Mouse (Mus musculus): ENCODE measurements at regions not wholly inside any gene's neighbourhood (a gene's known extent, or its start where the extent isn't known, plus 50 kb on each side); places are given as distances from the start of the nearest gene placed in this dataset.

- H3K36me3 ChIP-seq (ENCODE audit: insufficient read depth, low read length), result no peaks in the 10 kb centered on the region
- no peaks in the 10 kb centered on the region for H3K9me3 ChIP-seq (replicated peaks; ENCODE audit: low read length)
- DNase-seq (ENCODE audit: low spot score) (no peak), ATAC-seq (replicated peaks; ENCODE audit: low FRiP score, low read depth) (no peak)
- no peak overlapping the region for H3K4me3 ChIP-seq (replicated peaks; ENCODE audit: low read depth, low read length)
- no peak overlapping the region for H3K9ac ChIP-seq (ENCODE audit: low read depth, low read length)
- no peak for TF ChIP-seq CTCF (IDR thresholded peaks at IDR 0.05; ENCODE audit: low read depth)
- H3K27ac ChIP-seq, result no peak overlapping the region
- H3K27me3 ChIP-seq (ENCODE audit: insufficient read depth, low read length), result no peaks in the 10 kb centered on the region
- H3K4me1 ChIP-seq (replicated peaks; ENCODE audit: insufficient read depth, low read length), result no peaks in the 10 kb centered on the region
- no peak overlapping the region for H3K4me2 ChIP-seq (ENCODE audit: low read length)
- WGBS, result 78% methylated on average over 4 of the region's 4 CpGs
Observed at GRCm38 (mm10) chr9:93008511-93009302, 466.7 kb downstream of the Plod2 start.

GRCm38 (mm10) chr9:93044298-93044912, 502.4 kb downstream of the Plod2 start:
- DNase-seq (ENCODE audit: low spot score) (no peak), ATAC-seq (replicated peaks; ENCODE audit: low FRiP score, low read depth) (no peak)
- no peak overlapping the region for H3K4me2 ChIP-seq (ENCODE audit: low read length)
- no peak overlapping the region for H3K4me3 ChIP-seq (replicated peaks; ENCODE audit: low read depth, low read length)
- H3K27me3 ChIP-seq (ENCODE audit: insufficient read depth, low read length), result no peaks in the 10 kb centered on the region
- 74% methylated on average over 10 of the region's 10 CpGs for WGBS
- no peak overlapping the region for H3K27ac ChIP-seq
- TF ChIP-seq CTCF (IDR thresholded peaks at IDR 0.05; ENCODE audit: low read depth), result no peak
- no peaks in the 10 kb centered on the region for H3K36me3 ChIP-seq (ENCODE audit: insufficient read depth, low read length)
- no peak overlapping the region for H3K9ac ChIP-seq (ENCODE audit: low read depth, low read length)
- no peaks in the 10 kb centered on the region for H3K4me1 ChIP-seq (replicated peaks; ENCODE audit: insufficient read depth, low read length)
- no peaks in the 10 kb centered on the region for H3K9me3 ChIP-seq (replicated peaks; ENCODE audit: low read length)

DNA sequence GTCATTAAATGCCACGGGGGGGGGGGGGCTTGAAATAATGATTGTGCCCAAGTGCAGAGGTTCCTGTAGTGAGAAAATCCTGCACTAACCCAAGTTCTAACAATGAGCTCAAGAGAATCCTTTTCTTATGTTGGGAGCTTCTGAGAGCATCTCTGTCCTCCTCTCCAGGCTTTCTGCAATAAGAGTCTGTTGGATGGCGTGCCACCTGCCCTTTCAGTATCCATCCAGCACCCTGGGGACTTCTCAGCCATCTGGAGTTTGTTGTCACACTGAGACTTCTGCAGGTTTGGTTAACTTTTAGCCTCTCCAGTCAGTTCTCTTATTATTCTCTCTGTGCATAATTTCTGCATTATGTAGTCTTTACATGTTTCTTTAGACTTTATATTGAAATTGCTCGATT, 530.1 kb downstream of the Plod2 start:
- Histone ChIP-seq H3K36me3 (ENCODE audit: insufficient read depth, low read length) (no peaks in the 10 kb centered on the region), H3K4me3 (replicated peaks; ENCODE audit: low read depth, low read length) (no peak overlapping the region), H3K27ac (no peak overlapping the region), H3K9me3 (replicated peaks; ENCODE audit: low read length) (no peaks in the 10 kb centered on the region), H3K4me2 (ENCODE audit: low read length) (no peak overlapping the region), H3K4me1 (replicated peaks; ENCODE audit: insufficient read depth, low read length) (no peaks in the 10 kb centered on the region), H3K9ac (ENCODE audit: low read depth, low read length) (no peak overlapping the region), H3K27me3 (ENCODE audit: insufficient read depth, low read length) (no peaks in the 10 kb centered on the region)
- WGBS, result 64% methylated on average over 3 of the region's 3 CpGs
- no peak for TF ChIP-seq CTCF (IDR thresholded peaks at IDR 0.05; ENCODE audit: low read depth)
- ATAC-seq (replicated peaks; ENCODE audit: low FRiP score, low read depth) (no peak), DNase-seq (ENCODE audit: low spot score) (no peak)

GRCm38 (mm10) chr9:93083114-93083513, 541.1 kb downstream of the Plod2 start:
- Histone ChIP-seq H3K4me3 (replicated peaks; ENCODE audit: low read depth, low read length) (no peak overlapping the region), H3K4me1 (replicated peaks; ENCODE audit: insufficient read depth, low read length) (no peaks in the 10 kb centered on the region), H3K9ac (ENCODE audit: low read depth, low read length) (no peak overlapping the region), H3K4me2 (ENCODE audit: low read length) (no peak overlapping the region), H3K36me3 (ENCODE audit: insufficient read depth, low read length) (no peaks in the 10 kb centered on the region), H3K27ac (no peak overlapping the region), H3K9me3 (replicated peaks; ENCODE audit: low read length) (no peaks in the 10 kb centered on the region), H3K27me3 (ENCODE audit: insufficient read depth, low read length) (no peaks in the 10 kb centered on the region)
- ATAC-seq (replicated peaks; ENCODE audit: low FRiP score, low read depth), result no peak
- WGBS, result 60% methylated on average over 1 of the region's 1 CpGs
- peak; percentile 42 for DNase-seq (ENCODE audit: low spot score)
- peak; percentile 58 for TF ChIP-seq CTCF (IDR thresholded peaks at IDR 0.05; ENCODE audit: low read depth)

GRCm38 (mm10) chr9:93098008-93098581, 556.1 kb downstream of the Plod2 start:
- no peaks in the 10 kb centered on the region for H3K4me1 ChIP-seq (replicated peaks; ENCODE audit: insufficient read depth, low read length)
- H3K9ac ChIP-seq (ENCODE audit: low read depth, low read length), result no peak overlapping the region
- no peak overlapping the region for H3K27ac ChIP-seq
- no peak overlapping the region for H3K4me3 ChIP-seq (replicated peaks; ENCODE audit: low read depth, low read length)
- TF ChIP-seq CTCF (IDR thresholded peaks at IDR 0.05; ENCODE audit: low read depth), result no peak
- WGBS, result 73% methylated on average over 1 of the region's 1 CpGs
- no peak for ATAC-seq (replicated peaks; ENCODE audit: low FRiP score, low read depth)
- H3K9me3 ChIP-seq (replicated peaks; ENCODE audit: low read length), result no peaks in the 10 kb centered on the region
- no peak for DNase-seq (ENCODE audit: low spot score)
- H3K4me2 ChIP-seq (ENCODE audit: low read length), result no peak overlapping the region
- no peaks in the 10 kb centered on the region for H3K36me3 ChIP-seq (ENCODE audit: insufficient read depth, low read length)
- no peaks in the 10 kb centered on the region for H3K27me3 ChIP-seq (ENCODE audit: insufficient read depth, low read length)

- Histone ChIP-seq H3K9ac (ENCODE audit: low read depth, low read length) (no peak overlapping the region), H3K4me2 (ENCODE audit: low read length) (no peak overlapping the region), H3K9me3 (replicated peaks; ENCODE audit: low read length) (no peaks in the 10 kb centered on the region), H3K36me3 (ENCODE audit: insufficient read depth, low read length) (no peaks in the 10 kb centered on the region), H3K4me1 (replicated peaks; ENCODE audit: insufficient read depth, low read length) (no peaks in the 10 kb centered on the region), H3K4me3 (replicated peaks; ENCODE audit: low read depth, low read length) (no peak overlapping the region), H3K27me3 (ENCODE audit: insufficient read depth, low read length) (no peaks in the 10 kb centered on the region), H3K27ac (no peak overlapping the region)
- no peak for TF ChIP-seq CTCF (IDR thresholded peaks at IDR 0.05; ENCODE audit: low read depth)
- DNase-seq (ENCODE audit: low spot score), result no peak
- no peak for ATAC-seq (replicated peaks; ENCODE audit: low FRiP score, low read depth)
- WGBS, result 60% methylated on average over 1 of the region's 1 CpGs
Observed at GRCm38 (mm10) chr9:93130561-93130960, 588.5 kb downstream of the Plod2 start.
